Mouse (Mus musculus): ENCODE data around the gene Tmod3.

Gene Tmod3

GRCm38 (mm10) chr9:75559512-75560012, at the start of gene Tmod3:
Tmod3 (minus strand) TSS chr9:75559657.
- DNase-seq (ENCODE audit: low spot score): peak; percentile 96

- no peak for DNase-seq (ENCODE audit: low spot score)
Measured at GRCm38 (mm10) chr9:75607496-75607895, 48.0 kb upstream of the Tmod3 start.

GRCm38 (mm10) chr9:75601510-75601909, 42.1 kb upstream of the Tmod3 start:
- DNase-seq (ENCODE audit: low spot score): no peak

- DNase-seq (ENCODE audit: low spot score): peak; percentile 42
Measured at GRCm38 (mm10) chr9:75600166-75600934, 40.9 kb upstream of the Tmod3 start.

GRCm38 (mm10) chr9:75599191-75599841, 39.9 kb upstream of the Tmod3 start:
- no peak for DNase-seq (ENCODE audit: low spot score)

- no peak for DNase-seq (ENCODE audit: low spot score)
Measured at GRCm38 (mm10) chr9:75597596-75597995, 38.1 kb upstream of the Tmod3 start.

- DNase-seq (ENCODE audit: low spot score): no peak
Measured at GRCm38 (mm10) chr9:75597036-75597435, 37.6 kb upstream of the Tmod3 start.

- no peak for DNase-seq (ENCODE audit: low spot score)
Measured at GRCm38 (mm10) chr9:75593481-75593880, 34.0 kb upstream of the Tmod3 start.

GRCm38 (mm10) chr9:75589850-75590790, 30.7 kb upstream of the Tmod3 start:
- no peak for DNase-seq (ENCODE audit: low spot score)

- no peak for DNase-seq (ENCODE audit: low spot score)
Measured at GRCm38 (mm10) chr9:75581694-75582350, 22.4 kb upstream of the Tmod3 start.

- no peak for DNase-seq (ENCODE audit: low spot score)
Measured at GRCm38 (mm10) chr9:75579321-75579720, 19.9 kb upstream of the Tmod3 start.

GRCm38 (mm10) chr9:75571036-75571942, 11.8 kb upstream of the Tmod3 start:
- no peak for DNase-seq (ENCODE audit: low spot score)

- no peak for DNase-seq (ENCODE audit: low spot score)
Measured at GRCm38 (mm10) chr9:75568399-75568798, 8.9 kb upstream of the Tmod3 start.

GRCm38 (mm10) chr9:75564892-75565291, 5.4 kb upstream of the Tmod3 start:
- DNase-seq (ENCODE audit: low spot score): no peak

- no peak for DNase-seq (ENCODE audit: low spot score)
Measured at GRCm38 (mm10) chr9:75563622-75564021, 4.2 kb upstream of the Tmod3 start.

- no peak for DNase-seq (ENCODE audit: low spot score)
Measured at GRCm38 (mm10) chr9:75563176-75563575, 3.7 kb upstream of the Tmod3 start.

GRCm38 (mm10) chr9:75561040-75561669, 1.7 kb upstream of the Tmod3 start:
- no peak for DNase-seq (ENCODE audit: low spot score)

- DNase-seq (ENCODE audit: low spot score): no peak
Measured at GRCm38 (mm10) chr9:75560353-75560752, 896 bp upstream of the Tmod3 start.

- DNase-seq (ENCODE audit: low spot score): peak; percentile 55
Measured at GRCm38 (mm10) chr9:75558812-75559511, 495 bp downstream of the Tmod3 start.

Measured in urinary bladder, postnatal 14 days (tissue).